Mouse (Mus musculus): ENCODE results near the gene Shd. TPM values are rescaled to one million over a fixed set of nuclear protein-coding genes. Genes with fewer than 3 reads are reported as not detected.
A peak's percentile ranks its signal among the peaks of the same experiment; 100 is the strongest.
"Not testable (repeated sequence)": the region's sequence is repeated elsewhere in the genome, so short reads cannot be mapped to it uniquely, and the experiment has no call there.

Gene Shd
- polyA plus RNA-seq (2012; rRNA removed) = 57.6 and 61.6 TPM in 2 replicates

GRCm38 (mm10) chr17:55969966-55970891 is at the start of gene Shd:
Gene Shd (plus strand): TSS chr17:55970467.
- DNase-seq (ENCODE audit: extremely low spot score in 1 of 2, low spot score in 1 of 2) = peak in 1 of 2 experiments; percentile 38

GRCm38 (mm10) chr17:55931553-55932502 is 38.4 kb upstream of the Shd start:
- DNase-seq (ENCODE audit: extremely low spot score in 1 of 2, low spot score in 1 of 2) = peak in 1 of 2 experiments; percentile 64

GRCm38 (mm10) chr17:55932635-55933034 is 37.6 kb upstream of the Shd start:
- no peak for DNase-seq (ENCODE audit: extremely low spot score in 1 of 2, low spot score in 1 of 2)

DNA sequence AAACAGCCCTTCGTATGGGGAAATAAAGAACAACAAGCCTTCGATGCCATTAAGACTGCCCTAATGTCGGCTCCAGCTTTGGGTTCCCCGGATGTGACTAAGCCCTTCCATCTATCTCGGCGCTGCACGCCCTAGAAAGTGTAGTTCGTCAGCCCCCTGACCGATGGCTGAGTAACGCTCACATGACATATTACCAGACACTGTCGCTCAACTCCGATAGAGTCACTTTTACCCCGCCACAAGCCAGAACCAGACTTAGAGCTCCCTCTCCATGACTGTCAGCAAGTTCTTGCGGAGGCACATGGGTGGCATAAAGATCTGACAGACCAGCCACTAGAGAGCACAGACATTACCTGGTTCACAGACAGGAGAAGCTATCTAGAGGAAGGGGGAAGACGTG is 37.1 kb upstream of the Shd start:
- no peak for DNase-seq (ENCODE audit: extremely low spot score in 1 of 2, low spot score in 1 of 2)

DNA sequence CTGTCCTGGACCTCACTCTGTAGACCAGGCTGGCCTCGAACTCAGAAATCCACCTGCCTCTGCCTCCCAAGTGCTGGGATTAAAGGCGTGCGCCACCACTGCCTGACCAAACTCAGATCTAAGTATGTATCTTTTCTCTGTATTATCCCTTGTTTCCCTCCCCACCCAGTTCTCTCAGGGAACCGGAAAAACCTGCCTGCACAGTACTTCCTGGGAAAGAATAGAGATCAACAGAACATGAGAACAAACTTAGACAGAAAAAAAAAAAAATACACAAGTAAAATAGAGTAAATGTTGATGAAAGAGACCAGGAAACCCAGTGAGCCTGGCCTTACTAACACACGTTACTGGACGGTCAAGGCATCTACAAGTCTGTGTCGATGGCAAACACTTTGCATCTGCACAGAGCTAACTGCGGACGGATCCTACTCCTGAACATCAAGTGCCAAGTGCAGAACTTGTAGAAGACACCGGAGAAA is 25.8 kb upstream of the Shd start:
- DNase-seq (ENCODE audit: extremely low spot score in 1 of 2, low spot score in 1 of 2) = not testable (repeated sequence)

DNA sequence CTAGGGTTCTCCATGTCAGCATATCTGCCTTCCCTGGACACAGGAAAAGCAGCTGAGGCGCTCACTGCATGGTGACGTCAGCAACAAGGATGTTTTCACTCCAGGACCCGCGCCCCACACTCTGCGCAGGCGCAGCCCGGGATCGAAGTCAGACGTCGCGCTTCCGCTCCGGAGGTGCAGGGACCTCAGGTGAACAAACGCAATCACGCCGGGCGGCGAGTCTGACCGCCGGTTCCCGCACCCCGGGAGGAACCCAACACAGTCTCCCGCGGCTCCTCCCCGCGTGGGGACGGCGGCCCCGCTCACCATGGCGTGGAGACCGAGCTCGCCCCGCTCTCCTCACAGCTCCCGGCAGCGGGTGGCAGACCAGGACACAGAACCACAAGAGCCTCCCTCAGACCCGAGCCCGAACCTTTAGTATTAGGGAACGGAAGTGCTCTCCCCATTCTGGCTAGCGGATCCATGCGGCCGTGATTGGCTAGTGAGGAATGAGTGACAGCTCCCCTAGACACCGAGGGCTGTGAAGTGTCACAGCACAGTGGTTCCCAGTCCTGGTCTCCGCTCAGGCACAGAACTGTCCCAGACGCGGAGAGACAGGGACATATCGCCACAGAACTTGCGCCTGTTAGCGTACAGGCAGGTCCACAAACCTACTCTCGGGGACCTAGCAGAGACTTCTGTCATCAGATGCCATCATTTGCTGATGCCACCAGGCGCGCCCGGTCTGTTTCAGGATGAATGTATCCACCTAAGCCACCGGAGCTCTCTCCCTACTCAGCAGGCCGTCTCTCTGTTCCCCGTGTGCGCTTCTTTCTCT is 25.2 kb upstream of the Shd start:
- DNase-seq (ENCODE audit: extremely low spot score in 1 of 2, low spot score in 1 of 2) = peak; percentile 96 to 98

GRCm38 (mm10) chr17:55945696-55946095 is 24.6 kb upstream of the Shd start:
- DNase-seq (ENCODE audit: extremely low spot score in 1 of 2, low spot score in 1 of 2) = peak in 1 of 2 experiments; percentile 21

GRCm38 (mm10) chr17:55948647-55949046 is 21.6 kb upstream of the Shd start:
- no peak for DNase-seq (ENCODE audit: extremely low spot score in 1 of 2, low spot score in 1 of 2)

DNA sequence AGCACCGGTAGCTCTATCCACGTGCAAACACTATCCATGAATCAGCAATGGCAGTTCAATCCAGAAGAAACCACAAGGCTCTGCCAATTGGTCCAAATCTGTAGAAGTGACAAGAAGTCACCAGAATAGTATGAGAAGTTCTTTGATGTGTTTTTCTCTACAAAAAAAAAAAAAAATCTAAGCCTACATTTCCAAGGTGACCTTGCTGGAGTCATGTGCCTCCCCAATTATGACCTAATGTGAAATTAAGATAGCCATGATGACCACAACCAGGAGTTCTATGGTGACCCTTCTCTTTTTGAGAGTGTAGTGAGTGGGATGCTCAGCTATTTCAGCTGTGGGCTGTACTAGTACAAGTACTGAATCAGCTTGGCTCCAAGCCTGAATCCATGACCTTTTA is 20.9 kb upstream of the Shd start, which contains the start of gene Zfp119b:
Gene Zfp119b (minus strand): TSS at position 101 of the 400 bp plus-strand sequence.
- no peak for DNase-seq (ENCODE audit: extremely low spot score in 1 of 2, low spot score in 1 of 2)

GRCm38 (mm10) chr17:55950601-55951000 is 19.7 kb upstream of the Shd start:
- DNase-seq (ENCODE audit: extremely low spot score in 1 of 2, low spot score in 1 of 2) = no peak

DNA sequence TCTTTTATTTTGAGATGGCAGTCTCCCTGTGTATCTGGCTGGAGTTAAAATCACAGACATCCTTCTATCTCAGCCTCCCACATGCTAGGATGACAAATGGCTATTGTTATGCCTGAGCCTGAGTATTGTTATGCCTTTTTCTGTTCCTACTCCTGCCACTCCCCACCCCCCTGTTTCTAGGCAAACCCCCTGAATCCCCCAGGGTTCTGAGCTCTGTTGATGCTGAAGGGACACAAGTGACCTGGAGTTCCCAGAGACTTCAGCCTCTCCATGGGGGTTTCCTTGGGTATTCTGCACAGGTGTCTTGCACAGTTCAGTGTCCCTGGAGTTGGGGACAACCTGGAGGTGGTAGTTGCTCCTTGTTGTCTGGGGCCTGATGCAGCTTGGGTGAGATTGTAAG is 18.2 kb upstream of the Shd start:
- DNase-seq (ENCODE audit: extremely low spot score in 1 of 2, low spot score in 1 of 2) = no peak

DNA sequence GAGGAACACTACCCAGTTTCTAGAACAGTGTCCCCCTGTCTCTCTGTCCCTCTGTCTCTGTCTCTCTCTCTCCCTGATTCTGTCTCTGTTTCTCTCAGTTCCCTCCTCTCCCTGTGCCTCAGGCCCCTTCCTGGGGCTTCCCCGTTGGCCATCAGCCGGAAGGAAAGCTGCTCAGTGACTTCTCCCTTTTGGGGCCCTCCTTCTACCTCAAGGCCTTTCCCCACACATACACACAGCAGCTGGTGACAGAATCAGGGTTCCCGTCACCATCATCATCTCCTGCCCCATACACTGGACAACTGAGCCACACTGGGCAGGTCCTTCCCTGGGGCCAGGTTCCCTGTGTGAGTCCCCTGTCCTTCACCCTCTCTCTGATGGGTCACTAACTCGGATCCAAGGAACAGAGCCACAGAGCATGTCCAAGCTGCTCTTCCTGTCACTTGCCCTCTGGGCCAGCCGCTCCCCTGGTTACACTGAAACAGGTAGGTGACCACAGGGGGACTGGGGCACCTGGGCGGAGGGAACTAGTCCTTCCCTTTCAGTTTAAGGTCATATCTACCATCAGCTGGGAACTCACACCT is 17.7 kb upstream of the Shd start, which contains the start of gene Ebi3:
Gene Ebi3 (plus strand): TSS at position 194 of the 581 bp plus-strand sequence.
- no peak for DNase-seq (ENCODE audit: extremely low spot score in 1 of 2, low spot score in 1 of 2)

DNA sequence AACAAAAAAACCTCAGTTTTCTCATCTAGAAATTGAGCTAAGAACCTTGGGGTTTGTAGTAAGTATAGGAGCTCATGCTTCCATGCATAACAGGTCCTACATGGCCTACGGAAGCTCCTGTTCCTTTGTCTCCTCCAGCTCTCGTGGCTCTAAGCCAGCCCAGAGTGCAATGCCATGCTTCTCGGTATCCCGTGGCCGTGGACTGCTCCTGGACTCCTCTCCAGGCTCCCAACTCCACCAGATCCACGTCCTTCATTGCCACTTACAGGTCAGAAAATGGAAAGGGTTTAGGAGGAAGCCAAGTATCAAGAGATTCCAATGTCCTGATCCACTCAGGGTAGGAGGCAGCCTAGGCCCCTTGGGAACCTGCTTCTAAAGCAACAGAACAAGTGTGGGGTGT is 16.5 kb upstream of the Shd start:
- no peak for DNase-seq (ENCODE audit: extremely low spot score in 1 of 2, low spot score in 1 of 2)

- DNase-seq (ENCODE audit: extremely low spot score in 1 of 2, low spot score in 1 of 2) = no peak
Observed at GRCm38 (mm10) chr17:55954229-55954628, 16.0 kb upstream of the Shd start.

DNA sequence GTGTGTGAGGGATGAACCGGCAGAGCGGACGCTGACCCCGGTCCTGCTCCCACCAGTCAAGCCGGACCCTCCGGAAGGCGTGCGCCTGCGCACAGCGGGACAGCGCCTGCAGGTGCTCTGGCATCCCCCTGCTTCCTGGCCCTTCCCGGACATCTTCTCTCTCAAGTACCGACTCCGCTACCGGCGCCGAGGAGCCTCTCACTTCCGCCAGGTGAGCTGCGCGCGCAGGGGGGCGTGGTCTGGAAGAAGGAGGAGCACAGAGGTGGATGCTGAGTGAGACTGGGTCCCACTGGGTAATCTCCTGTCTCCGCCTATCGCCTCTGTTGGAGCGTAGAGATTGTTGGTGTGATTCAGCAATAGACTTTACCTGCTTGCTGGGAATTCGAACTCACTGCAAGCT is 14.1 kb upstream of the Shd start:
- peak in 1 of 2 experiments; percentile 84 for DNase-seq (ENCODE audit: extremely low spot score in 1 of 2, low spot score in 1 of 2)

GRCm38 (mm10) chr17:55956591-55956990 is 13.7 kb upstream of the Shd start:
- no peak for DNase-seq (ENCODE audit: extremely low spot score in 1 of 2, low spot score in 1 of 2)

- peak in 1 of 2 experiments; percentile 84 for DNase-seq (ENCODE audit: extremely low spot score in 1 of 2, low spot score in 1 of 2)
Observed at GRCm38 (mm10) chr17:55957168-55957567, 13.1 kb upstream of the Shd start.

GRCm38 (mm10) chr17:55957726-55958583 is 12.3 kb upstream of the Shd start:
- DNase-seq (ENCODE audit: extremely low spot score in 1 of 2, low spot score in 1 of 2) = no peak

DNA sequence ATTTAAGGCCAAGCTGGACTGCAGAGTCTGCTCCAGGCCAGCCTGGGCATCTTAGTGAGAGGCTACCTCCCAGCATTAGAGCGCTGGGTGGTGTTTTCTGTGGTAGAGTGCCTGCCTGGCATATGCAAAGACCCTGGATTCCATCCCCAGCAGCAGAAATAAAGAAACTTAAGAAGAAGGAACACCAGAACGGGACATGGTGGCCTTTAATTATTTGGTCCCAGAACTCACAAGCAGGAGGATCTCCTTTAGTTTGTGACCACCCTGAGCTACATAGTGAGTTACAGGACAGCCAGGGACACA is 11.7 kb upstream of the Shd start:
- DNase-seq (ENCODE audit: extremely low spot score in 1 of 2, low spot score in 1 of 2) = no peak
